Mouse (Mus musculus): ENCODE results near the gene Angptl7. TPM values are rescaled to one million over a fixed set of nuclear protein-coding genes. Genes with fewer than 3 reads are reported as not detected.

The Angptl7 gene
- polyA plus RNA-seq, 1 experiment from 2014 or later: 0.36 TPM

Other genes with a start within 250 kb of the Angptl7 start
- 13.0 and 15.6 TPM in 2 replicates for gene Disp3, start 212.5 kb downstream of the Angptl7 start, polyA plus RNA-seq (2015; fragmentation: Nextera tagmentation; extraction: Ambion mirVana)
- gene Ubiad1, start 55.7 kb downstream of the Angptl7 start, polyA plus RNA-seq (2015; fragmentation: Nextera tagmentation; extraction: Ambion mirVana): 17.7 and 19.7 TPM in 2 replicates
- 17.7 and 21.4 TPM in 2 replicates for gene Mtor, start 51.8 kb downstream of the Angptl7 start, polyA plus RNA-seq (2015; fragmentation: Nextera tagmentation; extraction: Ambion mirVana)
- 81.9 and 91.2 TPM in 2 replicates for gene Exosc10, start 58.0 kb upstream of the Angptl7 start, polyA plus RNA-seq (2015; fragmentation: Nextera tagmentation; extraction: Ambion mirVana)
- 198 and 210 TPM in 2 replicates for gene Srm, start 91.0 kb upstream of the Angptl7 start, polyA plus RNA-seq (2015; fragmentation: Nextera tagmentation; extraction: Ambion mirVana)
- 1.3 and 1.6 TPM in 2 replicates for gene Masp2, start 102.1 kb upstream of the Angptl7 start, polyA plus RNA-seq (2015; fragmentation: Nextera tagmentation; extraction: Ambion mirVana)
- 155 and 196 TPM in 2 replicates for gene Tardbp, start 126.6 kb upstream of the Angptl7 start, polyA plus RNA-seq (2015; fragmentation: Nextera tagmentation; extraction: Ambion mirVana)
- not detected in 2 replicates for gene Gm572, start 142.9 kb upstream of the Angptl7 start, polyA plus RNA-seq (2015; fragmentation: Nextera tagmentation; extraction: Ambion mirVana)

Measured in neural tube, embryonic 15.5 days (tissue).